Mouse (Mus musculus) gastrocnemius, postnatal 36 days (tissue): ENCODE data around the gene Lnx2. TPM values are rescaled to one million over a fixed set of nuclear protein-coding genes. Genes with fewer than 3 reads are reported as not detected.

ENCODE experiments used
- DNase-seq, 2 experiments: peaks; one replicate each; pipeline ENCODE4 v3.0.0; 2022
- intact Hi-C: fragments of 180-260 bp; cut with DNase I; formaldehyde crosslinking; loops from one replicate; pipeline ENCODE4 v1.15.1; 2025
- total RNA-seq, 2 experiments: library from RNA; stranded (reverse); gene quantifications; 2 replicates each; pipeline ENCODE4 v1.2.3; 2021

Lnx2 gene
- total RNA-seq, 2 experiments from 2014 or later: 2.1 to 2.4 TPM

DNA sequence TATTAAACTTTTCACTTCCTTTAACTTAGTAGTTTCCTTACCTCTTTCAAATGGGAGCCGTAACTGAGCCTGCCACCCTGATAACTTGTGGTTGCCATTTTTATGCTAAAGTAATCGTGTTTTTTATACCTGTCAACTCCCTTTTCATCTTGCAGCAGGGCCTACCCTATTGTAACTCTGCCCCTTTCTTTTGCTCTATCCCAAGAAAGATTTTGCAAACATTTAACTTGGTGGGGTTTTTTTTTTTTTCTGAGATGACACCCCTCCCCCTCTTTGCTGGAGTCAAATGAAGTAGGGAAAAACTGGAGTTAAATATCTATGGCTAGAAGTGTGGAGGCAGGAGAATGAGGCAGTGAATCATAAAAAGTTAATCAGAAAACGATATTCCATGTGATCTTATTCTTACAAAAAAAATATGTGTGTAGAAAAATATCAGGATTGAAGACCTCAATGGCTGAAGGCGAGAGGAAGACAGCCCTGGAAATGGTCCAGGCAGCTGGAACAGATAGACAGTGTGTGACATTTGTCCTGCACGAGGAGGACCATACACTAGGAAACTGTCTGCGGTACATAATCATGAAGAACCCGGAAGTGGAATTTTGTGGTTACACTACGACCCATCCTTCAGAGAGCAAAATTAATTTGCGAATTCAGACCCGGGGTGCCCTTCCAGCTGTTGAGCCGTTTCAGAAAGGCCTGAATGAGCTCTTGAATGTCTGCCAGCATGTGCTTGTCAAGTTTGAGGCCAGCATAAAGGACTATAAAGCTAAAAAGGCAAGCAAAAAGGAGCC, 1.9 kb upstream of the Lnx2 start:
- DNase-seq: no peak
- intact Hi-C loops: loop anchor here (5.0 kb wide), 1 partner anchor 41 kb away; no protein-coding TSS in a partner anchor

- intact Hi-C loops: loop anchor here (5.0 kb wide), 1 partner anchor 40 kb away; no protein-coding TSS in a partner anchor
- DNase-seq: peak; percentile 84 to 88
These were observed 1.1 kb upstream of the Lnx2 start for GRCm38 (mm10) chr5:147077305-147078034.

GRCm38 (mm10) chr5:147076799-147077165, 396 bp upstream of the Lnx2 start, which contains the start of gene Polr1d:
Polr1d (plus strand) TSS chr5:147077050.
- intact Hi-C loops: loop anchor here (5.0 kb wide), 1 partner anchor 39 kb away; no protein-coding TSS in a partner anchor
- DNase-seq: no peak

DNA sequence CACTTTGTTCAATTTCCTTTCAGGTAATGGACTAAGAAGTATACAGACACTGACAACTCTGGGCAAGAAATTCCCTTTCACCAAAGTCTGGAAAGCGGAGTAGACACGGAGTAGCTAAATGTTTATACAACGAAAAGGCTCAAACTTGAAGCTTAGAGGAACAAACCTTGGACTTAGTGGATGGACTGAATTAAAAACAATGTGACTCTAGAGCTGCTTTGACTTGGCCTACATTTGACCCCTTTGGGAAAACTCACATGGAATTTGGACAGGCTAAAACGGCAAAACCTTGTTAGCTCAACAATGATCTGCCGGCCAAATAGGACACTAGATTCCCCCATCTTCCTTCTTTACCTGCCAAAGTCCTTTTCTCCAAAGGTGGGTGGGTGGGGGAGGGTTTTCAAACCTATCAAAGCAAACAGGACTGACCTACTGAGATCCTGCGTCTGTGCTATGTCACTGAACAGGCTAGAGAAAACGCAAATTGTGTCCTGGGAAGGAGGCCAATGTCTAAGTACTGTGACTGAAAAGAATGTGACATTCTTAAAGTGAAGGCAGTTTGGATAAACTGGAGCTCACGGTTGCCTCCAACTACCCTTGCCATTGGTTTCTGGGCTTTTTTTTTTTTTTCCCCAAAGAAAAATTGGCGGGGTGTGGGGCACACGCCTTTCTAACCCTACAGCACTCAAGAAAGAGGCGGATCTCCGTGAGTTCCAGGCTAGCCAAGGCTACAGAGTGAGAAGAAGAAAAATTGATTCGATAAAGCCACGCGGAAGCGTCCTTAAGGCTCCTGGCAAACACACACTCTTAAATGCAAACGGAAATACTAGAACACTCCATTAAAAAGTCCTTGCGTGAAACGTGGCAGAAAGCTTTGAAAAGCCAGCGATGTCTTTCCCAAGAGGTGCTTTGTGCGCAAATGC, 1.0 kb downstream of the Lnx2 start:
- intact Hi-C loops: loop anchor here (5.0 kb wide), 1 partner anchor 38 kb away; no protein-coding TSS in a partner anchor
- DNase-seq: no peak

DNA sequence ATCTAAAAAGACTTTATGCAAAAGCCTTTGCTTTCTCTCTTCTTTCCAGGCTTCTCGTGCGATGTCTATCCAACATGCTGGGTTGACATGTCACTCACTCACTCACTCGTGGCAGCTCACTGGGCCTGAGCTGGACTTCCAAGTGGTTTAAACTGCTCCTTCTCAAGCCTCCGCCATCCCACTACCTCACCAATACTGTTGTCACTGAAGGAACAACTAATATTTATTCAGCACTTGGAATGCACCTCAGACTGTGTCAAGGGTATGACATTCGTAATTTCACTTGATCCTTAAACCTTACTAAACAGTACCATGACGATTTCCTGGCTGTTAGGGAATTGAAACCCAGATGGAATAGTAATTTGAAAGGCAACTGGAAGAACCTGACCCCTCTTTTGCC, 2.6 kb downstream of the Lnx2 start:
- intact Hi-C loops: loop anchor here (5.0 kb wide), 1 partner anchor 92 kb away; no protein-coding TSS in a partner anchor
- DNase-seq: no peak

- DNase-seq: no peak
These were observed 4.5 kb downstream of the Lnx2 start for GRCm38 (mm10) chr5:147071886-147072285.

DNA sequence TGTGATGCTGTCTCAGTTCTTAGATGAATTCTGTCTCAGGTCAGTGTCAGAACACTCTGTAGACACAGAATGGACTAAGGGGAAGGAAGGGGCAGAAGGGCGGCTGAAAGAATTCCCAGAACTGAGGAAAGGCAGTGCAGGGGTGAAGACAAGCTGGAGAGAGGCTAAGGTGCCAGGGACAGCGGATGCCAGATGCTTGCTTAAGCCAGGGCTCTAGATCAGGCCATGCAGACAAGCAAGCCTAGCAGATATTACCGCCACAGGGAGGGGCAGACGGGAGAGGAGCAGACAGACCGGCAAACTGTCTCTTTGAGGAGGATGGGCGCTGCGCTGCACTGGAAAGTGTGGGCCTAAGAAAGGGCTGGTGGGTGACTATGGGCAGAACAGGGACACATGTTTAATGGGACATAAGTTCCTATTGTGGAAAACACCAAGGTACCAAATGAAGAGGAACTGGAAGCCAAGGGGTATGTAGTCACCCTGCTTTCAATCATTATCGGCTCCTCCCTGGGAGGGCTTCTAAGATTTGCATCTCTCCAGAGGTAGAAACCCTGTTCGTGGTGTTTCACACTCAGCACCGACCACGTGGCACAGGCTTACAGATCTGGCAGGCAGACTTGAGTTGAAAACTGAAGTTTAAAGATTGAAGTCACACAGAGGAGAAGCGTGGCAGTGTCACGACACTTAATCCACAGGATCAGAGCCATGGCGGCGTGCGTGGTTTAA, 5.4 kb downstream of the Lnx2 start:
- DNase-seq: peak in 1 of 2 experiments; percentile 16
- intact Hi-C loops: loop anchor here (5.0 kb wide), 1 partner anchor 89 kb away; no protein-coding TSS in a partner anchor

More at GRCm38 (mm10) chr5:147071886-147072285, 4.5 kb downstream of the Lnx2 start:
- intact Hi-C loops: loop anchor here (5.0 kb wide), 1 partner anchor 90 kb away; no protein-coding TSS in a partner anchor

GRCm38 (mm10) chr5:147068876-147069275, 7.5 kb downstream of the Lnx2 start:
- intact Hi-C loops: no loop called here
- DNase-seq: no peak

GRCm38 (mm10) chr5:147066965-147067364, 9.4 kb downstream of the Lnx2 start:
- no peak for DNase-seq
- intact Hi-C loops: no loop called here

DNA sequence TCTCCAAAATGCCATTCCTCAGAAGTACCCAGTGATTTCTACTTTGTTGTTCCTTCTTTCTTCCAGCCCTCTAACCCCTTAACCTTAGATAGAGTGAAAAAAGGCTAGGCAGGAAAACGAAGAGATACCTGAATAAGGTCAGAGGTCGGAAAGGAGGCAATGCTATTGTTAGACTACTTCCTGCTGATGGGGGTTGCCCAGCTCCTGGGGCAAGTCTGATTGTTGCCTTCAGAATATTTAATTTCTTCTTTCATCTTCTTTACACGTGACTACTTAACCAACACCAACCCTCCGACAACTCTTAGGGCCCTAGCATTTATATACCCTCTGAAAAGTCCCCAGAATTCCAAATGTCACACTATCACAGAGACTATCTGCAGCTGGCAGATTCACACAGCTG, 10.3 kb downstream of the Lnx2 start:
- DNase-seq: no peak
- intact Hi-C loops: no loop called here

GRCm38 (mm10) chr5:147063215-147063661, 13.1 kb downstream of the Lnx2 start:
- intact Hi-C loops: no loop called here
- DNase-seq: no peak

GRCm38 (mm10) chr5:147060024-147060423, 16.4 kb downstream of the Lnx2 start:
- intact Hi-C loops: no loop called here
- DNase-seq: no peak

DNA sequence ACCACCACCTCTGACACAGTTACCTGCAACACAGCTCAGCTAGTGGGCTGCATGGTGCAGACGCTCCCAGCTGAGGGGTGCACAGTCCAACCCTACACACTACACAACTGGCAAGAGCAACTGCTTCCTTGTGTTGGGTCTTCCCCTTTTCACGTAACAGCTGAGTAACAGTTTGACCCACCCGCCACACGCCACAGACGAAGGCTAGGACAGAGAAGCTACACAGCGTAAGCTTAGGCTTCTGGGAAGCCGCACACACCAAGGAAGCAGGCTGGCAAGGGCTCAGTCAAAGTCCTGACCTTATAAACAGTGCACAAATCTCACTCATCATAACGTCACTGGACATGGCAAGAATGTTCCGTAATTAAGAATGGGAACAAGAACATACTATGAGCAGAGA, 17.1 kb downstream of the Lnx2 start:
- no peak for DNase-seq
- intact Hi-C loops: no loop called here

DNA sequence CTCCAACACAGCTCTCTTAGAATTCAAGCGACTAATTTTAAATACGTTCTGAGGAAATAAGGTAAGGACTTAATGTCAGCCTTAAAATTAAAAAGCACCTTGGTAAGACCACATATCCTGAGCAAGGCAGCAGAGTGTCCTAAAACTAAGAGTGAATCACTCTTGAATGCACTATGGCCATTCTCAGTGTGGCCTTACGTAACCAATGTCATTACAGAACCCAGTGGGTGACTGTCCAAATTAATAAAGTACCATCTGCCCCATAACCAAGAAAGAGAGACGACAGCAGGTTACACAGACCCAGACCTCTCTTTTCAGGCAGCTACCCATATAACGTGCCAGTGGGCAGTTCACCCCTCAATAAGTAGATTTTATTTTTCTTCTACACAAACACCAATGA, 17.7 kb downstream of the Lnx2 start:
- intact Hi-C loops: no loop called here

DNA sequence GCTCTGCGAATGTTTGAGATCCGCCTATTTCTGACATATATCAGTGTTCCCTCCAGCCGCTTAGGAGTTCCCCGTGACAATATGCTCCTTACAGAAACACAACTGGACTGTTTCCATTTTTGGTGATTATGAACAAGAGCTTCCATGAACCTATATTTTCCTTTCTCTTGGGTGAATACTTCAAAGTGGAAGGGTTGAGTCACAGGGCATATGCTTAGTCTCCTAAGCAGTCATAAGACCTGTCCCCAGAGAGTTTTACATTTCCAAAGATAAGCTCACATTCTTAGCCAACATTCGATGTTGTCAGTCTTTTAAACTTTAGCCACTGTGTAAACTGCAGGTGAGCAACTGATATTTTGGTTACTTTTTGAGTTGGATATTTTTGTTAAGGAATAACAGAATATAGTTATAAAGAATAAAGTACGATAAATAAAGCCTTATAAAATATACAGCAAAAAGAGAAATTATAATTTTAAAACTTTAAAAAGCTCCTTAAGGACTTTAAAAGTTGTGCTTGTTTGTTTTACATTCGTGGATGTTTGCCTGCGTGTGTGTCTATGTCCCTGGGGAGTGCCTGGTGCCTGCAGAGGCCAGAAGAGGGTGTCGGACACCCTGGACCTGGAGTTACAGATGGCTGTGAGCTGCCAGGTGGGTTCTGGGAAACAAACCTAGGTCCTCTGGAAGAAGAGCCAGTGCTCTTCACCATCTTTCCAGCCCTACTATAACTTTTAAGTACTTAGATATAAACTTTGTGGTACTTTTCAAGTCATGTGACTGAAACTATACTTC, 18.6 kb downstream of the Lnx2 start:
- intact Hi-C loops: no loop called here
- DNase-seq: no peak

More for the DNA sequence above, 17.7 kb downstream of the Lnx2 start:
- DNase-seq: no peak

- intact Hi-C loops: no loop called here
- DNase-seq: no peak
These were observed 19.6 kb downstream of the Lnx2 start for GRCm38 (mm10) chr5:147056712-147057290.

DNA sequence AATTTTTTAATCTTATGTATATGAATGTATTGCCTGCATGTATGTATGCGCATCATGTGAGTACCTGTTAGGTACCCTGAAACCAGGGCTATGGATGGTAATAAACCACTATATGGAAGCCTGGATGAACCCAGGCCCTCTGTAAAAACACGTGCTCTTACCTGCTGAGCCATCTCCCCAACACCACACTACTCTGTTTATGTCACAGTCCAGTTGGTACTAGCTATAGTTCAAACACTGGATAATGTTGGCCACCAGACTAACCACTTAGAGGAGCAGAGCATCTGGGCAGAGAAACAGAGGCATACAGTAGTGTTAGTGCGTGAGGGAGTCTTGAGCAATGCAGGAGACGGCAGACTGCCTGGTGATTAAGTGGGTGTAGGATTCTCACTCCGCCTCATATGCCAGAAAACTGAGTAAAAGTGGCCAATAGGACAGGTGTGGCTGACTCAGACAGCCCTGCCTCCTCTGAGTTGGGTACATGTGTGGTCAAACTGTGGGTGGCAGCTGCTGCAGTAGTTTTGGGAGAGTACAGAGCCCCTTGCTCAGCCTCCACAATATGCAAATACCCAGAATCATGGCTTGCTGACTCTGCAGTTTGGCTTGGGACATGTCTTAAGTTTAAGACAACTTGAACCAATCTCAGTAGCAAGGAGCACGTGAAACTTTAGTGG, 20.7 kb downstream of the Lnx2 start:
- DNase-seq: no peak
- intact Hi-C loops: no loop called here
